Mouse (Mus musculus): Measurements from ENCODE around the gene Psmb7. TPM values are rescaled to one million over a fixed set of nuclear protein-coding genes. Genes with fewer than 3 reads are reported as not detected.

Psmb7 gene
- polyA plus RNA-seq, 3 experiments from 2014 or later: 89.2 to 158 (median 118) TPM

DNA sequence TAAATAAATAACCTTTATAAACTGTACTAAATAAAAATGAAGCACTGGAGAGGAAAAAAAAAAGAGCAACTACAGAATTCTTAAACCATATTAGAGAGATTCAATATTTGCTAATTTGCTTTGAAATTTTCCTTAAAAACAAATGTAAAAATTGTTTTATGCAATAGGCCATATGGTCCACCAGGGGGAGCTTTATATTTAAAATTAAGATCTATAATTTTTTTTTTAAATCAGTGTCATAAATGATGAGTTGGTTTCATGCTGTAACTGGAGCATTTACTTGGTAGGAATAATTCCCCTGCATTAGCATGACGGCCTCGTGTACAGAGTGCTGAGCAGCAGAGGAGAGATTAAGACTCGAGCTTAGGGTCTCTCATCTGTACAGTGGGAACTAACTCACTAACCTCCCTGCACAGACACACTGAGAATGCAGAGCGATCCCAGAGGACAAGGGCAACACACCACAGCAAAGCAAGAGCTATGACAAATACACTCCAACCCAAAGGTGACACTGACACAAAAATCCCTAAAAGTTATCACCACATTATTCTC lies 6.1 kb downstream of the Psmb7 start:
- peak; percentile 35 for ATAC-seq

DNA sequence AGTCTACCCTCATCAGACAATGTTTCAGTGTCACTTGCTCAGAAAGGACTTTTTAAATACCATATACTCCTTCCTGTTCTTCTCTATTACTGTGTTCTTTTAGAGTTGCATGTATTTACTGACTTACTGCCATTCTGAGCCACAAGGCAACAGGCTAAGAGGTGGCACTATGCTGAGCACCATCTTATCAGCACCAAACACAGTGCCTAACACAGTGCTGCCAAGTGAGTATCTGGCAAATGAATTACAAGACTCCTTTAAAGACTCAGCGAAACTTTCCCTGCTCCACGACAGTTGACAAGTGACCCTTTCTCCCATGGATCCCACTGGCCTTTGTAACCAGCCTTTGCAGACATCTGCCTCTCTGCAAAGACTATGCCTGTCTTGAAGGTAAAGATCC lies 13.3 kb downstream of the Psmb7 start:
- no peak for ATAC-seq

DNA sequence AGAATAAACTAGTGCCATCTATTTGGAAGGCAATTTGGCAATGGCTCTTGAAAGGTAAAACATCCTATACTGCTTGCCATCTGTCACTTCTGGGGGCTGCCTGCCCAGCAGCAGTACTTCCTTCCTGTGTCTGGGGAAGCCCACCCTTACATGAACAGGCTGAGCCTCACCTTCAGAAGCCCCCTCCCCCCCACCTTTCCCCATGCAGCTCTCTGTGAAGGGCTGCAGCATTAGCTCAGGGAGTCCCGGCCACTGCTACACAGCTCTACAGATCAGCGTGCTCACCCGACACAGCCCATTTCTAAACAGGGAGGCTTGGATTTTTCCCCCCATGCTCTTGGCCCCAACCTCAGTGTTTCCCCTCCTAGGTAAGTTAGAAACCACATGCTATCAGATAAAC lies 14.4 kb downstream of the Psmb7 start:
- ATAC-seq: no peak

DNA sequence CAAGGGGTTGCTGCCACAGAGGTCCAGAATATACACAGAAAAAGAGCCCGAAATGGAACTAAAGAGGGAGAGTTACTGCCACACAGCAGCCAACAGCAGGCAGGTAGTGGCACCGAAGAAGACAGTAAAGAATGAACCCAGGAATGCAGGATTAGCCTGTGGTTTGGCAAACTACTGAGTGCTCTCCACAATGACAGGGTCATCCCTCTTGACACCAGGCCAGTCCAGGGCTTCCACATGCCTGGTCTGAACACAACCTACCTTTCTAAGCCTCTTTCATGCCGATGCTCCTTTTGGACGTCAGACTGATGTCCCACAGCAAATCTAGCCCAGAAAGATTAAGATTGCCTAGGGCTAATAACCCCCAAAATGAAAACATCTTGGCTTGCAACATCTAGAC lies 15.1 kb downstream of the Psmb7 start:
- ATAC-seq: no peak

DNA sequence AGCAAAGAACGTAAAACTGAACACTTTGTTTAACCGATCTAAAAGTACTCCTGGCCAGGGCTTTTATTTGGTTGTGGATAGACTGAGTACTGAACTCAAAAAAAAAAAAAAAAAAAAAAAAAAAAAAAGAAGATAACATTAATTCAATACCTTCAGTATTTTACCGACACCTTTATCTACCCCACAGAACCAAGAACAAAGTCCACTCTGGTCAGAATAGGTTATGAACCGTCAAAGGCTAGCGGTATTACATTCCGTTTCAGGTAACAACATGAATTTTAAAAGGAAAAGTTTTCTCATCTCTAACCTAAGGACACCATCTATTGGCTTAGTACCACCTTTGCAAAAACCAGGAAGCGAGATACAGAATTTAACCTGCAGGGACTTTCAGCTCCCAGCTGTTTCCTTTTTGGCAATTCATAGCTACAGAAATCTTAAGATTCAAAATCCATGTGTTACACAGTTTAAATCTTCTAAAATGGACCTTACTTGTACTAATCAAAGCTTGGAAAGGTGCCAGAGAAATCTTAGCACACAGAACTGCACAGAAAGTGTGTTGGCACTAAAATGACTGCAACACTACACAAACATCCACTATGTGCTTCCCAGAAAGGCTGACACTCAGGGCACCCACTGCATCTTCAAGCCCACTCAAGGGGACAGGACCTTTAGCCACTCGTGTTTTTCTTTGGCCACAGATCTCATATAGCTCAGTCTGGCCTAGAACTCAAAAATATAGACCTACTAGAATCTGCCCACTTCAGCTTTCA lies 19.9 kb downstream of the Psmb7 start:
- ATAC-seq: no peak

DNA sequence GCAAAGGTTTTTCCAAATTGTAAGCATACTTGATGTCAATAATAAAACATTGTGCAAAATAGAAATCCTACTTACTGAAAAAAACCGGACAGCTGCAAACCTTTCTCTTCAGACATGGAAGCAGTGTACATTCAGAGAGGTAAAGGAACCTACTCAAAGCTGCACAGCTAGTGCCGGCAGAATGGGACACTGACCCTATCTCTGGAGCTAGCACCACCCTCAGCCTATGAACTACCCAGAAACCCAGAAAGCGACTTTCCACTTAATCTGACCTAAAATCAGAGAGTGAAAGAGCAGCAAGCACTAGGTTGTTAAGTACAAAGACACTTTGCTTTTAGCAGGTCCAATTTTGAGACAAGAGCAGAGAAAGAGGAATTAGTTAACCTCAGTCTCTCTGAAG lies 20.5 kb downstream of the Psmb7 start:
- no peak for ATAC-seq

DNA sequence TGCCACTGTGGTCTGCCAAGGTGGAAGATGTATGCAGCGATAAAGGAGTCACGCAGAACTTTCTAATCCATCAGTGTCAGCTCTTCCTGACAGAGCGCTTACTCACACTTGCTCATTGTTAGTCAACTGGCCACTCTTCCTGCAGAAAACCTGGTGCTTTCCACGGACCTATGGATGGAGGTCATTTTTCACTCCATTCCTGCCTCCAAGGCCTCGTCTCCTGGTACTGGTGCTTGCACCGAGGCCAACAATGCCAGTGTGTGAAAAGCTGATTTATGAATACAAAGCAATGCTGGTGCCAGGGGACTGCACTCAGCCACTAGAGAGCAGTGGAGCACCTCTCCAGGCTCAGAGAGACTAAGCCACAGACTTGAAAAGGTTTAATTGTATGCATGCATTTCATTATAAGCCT lies 22.3 kb downstream of the Psmb7 start:
- no peak for ATAC-seq

DNA sequence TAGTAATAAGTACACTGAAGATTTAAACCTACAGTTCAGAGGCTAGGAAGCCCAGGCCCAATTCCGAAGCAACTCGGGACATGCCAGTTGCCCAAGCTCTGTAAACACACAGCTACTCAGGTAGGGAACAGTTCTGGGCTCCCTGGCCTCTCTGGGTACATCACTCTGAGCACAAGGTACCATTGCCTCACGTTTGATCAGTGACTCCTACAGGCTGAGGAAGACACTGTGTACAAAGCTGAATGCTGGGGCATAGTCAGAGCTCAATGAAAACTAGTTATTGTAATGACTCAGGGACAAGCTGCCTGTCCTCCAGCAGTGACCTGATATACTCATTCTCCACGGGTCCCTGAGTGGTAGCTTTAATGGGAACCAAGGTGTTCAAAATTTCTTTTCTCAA lies 22.8 kb downstream of the Psmb7 start:
- ATAC-seq: no peak

DNA sequence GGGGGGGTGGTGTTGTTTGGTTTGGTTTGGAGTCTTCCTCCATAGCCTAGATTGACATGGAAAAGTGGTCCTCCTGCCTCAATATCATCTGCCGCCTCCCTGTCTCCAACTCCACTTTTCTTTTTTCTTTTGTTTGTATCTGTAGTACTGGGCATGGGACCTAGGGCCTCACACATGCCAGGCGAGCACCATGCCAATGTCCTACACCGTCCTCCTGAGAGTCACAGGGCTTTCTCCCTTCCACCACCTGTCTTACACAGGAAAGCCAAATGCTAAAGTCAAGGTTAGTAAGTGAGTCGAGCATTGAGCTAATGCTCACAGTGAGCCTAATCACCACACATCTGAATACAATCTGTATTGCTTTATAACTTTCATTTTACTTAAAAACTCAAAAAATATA lies 24.1 kb downstream of the Psmb7 start:
- ATAC-seq: no peak

DNA sequence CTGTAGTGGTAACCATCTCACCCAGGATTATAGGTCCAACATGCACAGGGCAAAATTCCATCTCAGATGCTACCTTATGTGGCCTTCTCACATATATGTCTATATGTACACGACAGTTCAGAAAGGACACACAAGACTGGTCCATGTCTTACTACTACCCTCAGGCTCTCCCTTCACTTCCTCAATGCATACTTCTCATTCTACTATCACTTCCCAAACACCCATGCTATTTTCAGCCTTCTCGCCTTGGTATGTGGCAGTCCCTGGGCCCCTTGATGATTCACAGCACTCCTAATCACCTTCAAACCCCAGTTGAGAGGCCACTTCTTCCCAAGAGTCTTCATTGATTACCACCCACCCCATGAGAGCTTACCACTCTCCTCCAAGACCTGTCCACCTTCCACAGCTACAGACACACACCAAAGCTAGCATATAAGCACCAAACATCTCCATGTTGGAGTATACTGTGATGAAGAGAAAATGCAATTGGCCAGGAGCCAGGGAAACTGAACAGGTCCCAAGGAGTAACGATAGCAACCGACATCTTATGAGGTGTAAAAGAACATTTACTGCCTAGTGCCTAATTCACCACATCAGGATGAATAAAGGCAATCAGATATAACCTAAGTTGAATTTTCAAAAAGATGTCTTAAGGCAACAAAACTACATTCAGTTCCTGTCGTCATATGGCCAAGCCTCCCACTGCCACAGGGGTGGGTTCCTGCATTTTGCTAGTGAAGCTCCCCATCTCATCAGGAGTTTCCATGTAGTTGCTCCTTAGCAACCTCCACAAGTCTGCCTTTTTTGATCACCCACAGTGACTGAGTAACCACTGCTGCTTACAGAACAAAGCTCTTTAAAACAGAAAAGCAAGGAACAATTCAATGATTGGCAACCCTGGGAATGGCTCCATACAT lies 26.7 kb downstream of the Psmb7 start:
- no peak for ATAC-seq

DNA sequence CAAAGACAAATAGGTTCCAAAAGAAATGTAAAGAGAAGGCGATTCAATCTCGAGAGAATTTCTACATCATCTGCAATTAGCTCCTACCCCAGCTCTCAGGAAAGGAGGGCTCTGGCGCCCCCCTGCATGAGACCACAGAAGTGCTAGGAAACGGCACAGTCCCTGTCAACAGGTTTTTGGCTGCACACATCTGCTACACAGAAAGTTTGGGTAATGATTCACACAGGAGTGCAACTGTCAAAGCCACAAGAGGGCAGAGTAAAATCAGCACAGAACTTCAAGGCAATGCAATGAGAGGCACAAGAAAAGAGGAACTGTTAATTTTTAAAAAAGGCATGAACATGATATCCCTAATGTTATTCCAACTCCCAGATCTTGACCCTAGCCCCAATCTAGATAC lies 27.8 kb downstream of the Psmb7 start:
- ATAC-seq: no peak

DNA sequence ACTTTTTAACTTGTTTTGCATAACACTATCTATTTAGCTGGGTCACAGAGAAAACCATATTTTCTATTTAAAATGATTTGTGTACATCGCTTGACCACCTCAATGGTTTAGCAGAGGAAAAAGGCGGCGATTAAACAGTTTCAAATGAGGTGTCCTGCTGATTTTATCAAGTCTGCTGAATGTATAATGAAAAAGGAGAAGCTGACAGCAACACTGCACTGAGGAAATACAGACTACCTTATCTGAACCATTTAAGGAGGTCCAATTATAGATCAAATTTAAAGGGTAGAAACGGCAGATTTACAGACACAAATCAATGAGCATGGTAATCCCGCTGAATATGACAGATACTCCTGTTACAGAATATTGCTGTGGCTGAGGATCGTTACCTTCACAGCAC lies 29.4 kb downstream of the Psmb7 start:
- no peak for ATAC-seq

DNA sequence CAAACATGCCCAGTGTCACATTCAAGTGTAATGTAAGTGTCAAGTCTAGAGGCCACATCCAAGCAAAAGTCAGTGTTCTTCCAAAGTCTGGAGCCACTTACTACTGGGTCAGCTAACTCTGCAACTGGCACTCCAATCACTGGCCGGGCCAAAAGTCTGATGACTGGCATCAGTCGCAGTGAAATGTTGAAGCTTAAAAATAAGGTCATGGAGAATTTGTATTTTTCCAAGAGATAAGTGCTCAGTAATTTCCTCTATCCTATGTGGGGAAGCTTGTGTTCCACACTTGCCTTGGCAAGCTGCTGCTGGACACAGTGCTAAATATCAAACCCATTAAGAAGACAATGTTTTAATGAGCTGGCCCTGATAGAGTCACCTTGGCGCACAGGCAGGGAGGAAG lies 30.3 kb downstream of the Psmb7 start:
- ATAC-seq: no peak

DNA sequence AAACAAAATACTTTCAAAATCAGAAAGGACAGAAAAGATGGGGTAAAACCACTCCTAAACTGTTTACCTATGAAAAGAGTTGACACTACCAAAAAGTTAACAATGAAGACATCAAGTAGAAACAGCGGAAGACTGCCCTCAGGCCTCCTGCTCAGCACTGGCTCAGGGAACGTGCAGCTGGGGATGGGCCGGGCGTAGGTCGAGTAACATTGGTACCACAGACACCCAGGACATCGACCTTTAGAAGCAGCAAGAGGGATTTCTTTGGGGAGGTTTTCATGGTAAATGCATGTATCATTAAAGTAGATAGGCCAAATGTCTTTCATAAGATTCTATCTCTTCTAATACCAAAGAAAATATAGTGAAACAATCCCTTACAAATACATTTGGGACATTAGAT lies 31.3 kb downstream of the Psmb7 start:
- ATAC-seq: no peak

DNA sequence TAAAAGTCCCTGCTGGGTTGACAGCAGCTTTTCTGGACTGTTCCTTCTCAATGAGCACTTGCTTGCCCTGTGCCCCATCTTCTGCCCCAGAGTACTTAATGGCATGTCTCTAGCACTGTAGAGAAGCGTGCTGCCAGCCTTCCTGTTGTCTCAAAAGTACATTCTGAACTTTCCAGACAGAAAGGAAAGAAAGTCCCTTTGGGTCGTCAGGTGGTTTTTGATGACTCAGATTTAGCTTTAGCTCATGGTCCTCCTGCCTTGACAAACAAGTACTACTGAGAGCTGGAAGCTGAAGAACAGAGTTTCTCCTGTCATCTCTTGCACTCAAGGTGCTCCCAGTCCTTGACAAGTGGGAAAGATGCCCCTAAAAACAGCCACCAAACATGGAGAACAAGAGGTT lies 33.7 kb downstream of the Psmb7 start:
- ATAC-seq: peak; percentile 90

DNA sequence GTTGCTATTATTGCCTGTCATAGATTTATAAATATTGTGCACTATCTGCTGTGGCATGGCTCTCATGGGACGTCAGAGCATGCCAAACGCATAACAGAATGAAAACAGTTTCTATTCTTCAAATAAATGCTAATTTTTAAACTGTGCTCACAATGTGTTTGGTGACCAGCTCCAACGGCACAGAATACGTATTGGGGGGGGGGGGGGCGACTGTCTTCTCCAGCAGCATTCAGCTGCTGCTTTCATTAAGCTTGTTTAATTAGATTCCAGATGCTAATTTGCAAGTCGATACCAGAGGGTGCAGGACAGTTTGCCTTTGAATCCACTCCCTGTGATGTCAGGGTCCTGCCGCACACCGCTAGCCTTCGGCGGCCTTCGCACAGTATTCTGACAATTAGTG lies 34.6 kb downstream of the Psmb7 start:
- no peak for ATAC-seq

DNA sequence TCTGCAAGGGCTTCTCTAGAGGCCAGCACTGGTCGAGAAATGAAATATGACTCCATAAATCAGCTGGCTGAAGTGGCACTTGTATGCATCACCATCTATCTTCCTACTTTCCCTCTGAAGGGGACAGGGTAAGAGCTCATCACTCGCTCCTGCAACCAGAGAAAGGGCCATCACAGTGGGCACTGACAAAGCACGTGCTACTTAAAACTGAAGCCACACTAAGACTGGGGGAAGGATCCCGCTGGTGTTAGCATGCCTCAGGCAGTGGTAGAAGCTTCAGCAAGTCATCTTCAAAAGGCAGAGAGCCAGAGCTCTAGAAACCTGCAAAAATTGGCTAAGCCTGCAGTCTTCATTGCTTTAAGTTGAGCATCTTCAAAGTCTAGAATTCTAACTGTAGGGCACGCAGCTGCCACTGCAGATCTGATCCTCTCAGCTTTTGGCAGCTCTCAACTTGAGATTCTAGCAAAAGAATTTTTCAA lies 35.0 kb downstream of the Psmb7 start:
- no peak for ATAC-seq

DNA sequence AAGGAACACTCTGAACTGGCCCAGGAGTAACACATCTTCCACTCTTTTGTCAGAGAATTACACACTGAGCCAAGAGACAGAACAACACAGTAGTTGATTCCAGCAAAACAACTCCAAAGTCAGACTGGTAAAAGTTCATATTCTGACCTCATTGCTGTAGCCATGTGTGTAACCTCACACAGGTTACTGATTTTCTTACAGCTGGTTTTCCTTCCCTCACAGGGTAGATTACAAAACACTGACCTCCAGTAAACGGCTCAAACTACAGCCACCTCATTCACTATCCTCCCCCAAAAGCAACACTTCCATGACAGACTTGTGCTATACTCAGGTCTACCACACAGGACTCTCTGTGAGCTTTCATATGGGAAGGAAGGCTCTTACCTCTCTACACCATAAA lies 36.2 kb downstream of the Psmb7 start:
- no peak for ATAC-seq

DNA sequence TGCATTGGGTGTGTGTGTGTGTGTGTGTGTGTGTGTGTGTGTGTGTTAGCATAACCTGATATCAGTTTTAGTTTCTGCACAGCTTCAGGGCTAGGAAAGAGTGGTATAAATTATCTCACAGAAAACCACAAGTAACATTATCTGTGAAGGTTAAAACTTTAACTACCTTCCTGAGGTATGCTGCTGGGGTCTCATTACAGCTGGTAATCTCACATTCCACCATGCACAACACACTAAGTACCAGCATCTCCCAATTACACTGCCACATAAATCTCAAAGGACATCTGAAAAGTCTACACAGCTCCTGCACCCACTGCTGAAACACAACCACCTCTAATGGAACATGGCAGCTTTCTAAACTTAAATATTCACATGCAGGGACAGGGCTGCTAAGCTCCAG lies 43.0 kb downstream of the Psmb7 start:
- ATAC-seq: no peak

DNA sequence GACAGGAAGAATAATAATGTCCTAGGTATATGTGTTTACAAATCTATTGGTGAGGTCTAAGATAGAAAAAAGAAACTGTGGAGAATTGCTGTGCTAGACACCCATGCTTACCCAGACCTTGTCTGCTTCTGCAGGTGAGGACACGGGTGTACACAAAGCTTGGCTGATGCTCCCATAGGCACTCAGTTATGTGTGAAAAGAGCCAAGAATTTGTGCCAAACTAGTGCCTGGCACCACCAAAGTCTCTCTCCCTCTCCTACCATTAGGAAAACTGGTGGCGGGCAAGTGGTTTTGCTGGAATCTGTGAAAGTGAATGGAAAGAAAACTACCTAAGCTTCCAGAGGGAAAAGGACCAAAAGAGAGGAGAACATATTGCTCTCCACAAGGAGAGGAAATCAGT lies 45.5 kb downstream of the Psmb7 start:
- ATAC-seq: no peak

DNA sequence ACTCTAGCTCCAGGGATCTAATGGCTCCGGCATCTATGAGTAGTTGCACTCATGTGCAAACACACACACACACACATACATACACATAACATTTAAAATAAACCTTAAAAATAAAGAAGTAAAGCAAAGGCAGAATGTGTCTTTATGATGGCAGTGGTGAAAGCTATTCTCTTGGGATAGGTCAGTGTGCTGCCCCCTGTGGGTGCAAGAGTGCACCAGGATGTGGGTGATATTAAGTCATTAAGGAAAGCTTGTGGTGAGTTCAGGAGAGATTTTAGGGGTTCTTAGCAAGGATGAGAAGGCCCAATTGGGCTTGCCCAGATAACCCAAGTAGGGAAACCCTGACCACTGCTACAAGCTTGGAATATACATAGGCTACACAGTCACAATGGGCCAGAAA lies 46.0 kb downstream of the Psmb7 start:
- peak; percentile 48 for ATAC-seq

DNA sequence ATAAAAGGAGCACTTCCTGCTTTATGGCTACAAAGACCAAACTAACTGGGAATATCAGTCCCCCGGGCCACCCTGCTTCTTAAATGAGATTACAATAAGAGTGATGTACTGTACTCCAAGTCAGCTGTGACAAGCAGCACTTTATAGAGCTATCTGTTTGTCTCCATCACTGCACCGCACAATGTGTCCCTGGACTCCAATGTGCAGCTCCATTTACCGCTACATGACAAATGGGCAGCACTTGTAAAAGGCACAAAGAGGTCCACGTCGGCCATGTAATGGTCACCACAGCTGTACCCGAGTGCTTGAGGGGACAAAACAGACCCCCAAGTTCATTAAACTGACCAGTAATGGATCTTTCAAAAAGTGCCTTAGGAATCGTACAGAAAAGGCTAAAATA lies 49.0 kb downstream of the Psmb7 start:
- ATAC-seq: no peak

DNA sequence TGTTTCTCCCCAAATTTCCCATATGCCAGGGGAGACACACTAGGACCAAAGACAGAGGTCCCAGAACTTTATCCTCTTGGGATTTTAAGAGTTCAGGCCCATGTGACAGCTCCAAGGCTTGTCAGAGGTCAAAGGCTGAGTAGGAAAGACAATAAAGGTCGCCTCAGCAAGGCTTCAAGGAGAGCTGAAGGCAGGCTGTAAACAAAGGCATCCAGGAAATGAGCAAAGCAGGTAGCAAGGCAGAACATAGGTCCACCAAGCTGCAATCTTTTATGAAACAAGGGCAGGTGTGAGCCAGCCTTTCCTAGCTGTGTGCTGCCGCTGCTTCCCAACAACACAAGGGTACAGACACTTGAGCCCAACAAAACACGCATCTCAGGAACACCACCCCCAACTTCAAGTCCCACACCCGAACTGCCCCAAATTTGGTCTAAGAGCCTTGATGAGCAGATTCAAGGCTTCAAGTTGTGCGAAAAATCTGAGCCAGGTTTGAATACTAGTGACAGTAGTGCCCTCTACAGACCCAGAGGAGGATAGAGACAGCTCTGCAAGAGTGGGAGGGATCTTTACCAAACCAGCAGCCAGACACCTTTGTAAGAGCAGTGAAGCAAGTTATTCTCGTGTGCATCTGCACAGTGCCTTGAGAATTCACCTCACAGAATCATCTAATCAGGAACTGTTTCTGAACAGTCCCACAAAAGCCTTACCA lies 52.0 kb downstream of the Psmb7 start:
- no peak for ATAC-seq
